Mouse (Mus musculus): ENCODE results near the gene Gsg1l.

The Gsg1l gene

DNA sequence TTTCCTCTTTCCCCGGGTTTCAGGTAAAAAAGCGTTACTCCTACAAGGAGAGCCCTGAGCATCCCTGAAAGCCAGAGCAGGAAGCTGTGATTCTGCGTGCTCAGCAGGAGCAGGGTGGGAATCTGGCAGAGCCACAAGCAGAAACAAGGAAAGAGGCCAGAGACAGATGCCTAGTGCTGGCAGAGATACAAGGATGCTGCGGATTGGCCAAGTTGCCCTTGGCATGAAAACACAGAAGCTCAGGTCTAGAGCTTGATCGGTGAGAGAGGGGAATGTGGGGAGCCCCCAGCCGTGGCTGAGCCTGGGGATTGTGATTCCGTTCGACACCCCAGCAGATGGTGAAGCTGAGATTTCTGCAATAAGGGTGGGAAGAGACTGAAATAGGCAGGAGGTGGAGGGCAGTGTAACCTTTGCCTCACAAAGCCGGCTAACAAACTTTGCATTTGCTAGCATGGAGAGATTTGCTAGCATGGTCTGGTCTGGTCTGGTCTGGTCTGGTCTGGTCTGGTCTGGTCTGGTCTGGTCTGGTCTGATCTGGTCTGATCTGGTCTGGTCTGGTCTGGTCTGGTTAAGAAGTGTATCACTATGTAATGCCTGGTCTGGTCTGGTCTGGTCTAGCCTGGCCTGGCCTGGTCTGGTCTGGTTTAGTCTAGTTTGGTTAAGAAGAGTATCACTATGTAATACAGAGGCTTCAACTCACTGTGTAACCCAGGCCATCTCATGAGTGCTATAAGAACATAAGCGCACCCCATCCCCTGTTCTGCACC is 50.4 kb downstream of the Gsg1l start:
- no peak for DNase-seq (ENCODE audit: low spot score)

DNA sequence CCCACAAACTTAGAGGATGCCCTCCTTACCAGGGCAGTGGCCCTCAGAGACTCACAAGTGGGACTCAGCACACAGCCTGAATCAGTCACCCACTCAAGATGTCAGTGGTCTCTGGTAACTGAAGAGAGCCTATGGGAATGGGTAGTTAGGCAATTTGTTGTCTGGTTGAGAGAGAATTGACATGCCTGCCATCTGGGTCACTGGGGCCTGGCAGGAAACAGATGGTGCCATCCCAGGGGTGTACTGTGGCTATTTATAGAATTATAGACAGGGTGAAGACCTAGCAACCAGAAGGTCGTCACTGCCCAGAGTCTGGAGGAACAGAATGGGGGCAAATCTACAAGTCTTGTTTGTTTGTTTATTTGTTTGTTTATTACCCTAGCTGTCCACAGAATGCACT is 54.8 kb downstream of the Gsg1l start:
- DNase-seq (ENCODE audit: low spot score): no peak

DNA sequence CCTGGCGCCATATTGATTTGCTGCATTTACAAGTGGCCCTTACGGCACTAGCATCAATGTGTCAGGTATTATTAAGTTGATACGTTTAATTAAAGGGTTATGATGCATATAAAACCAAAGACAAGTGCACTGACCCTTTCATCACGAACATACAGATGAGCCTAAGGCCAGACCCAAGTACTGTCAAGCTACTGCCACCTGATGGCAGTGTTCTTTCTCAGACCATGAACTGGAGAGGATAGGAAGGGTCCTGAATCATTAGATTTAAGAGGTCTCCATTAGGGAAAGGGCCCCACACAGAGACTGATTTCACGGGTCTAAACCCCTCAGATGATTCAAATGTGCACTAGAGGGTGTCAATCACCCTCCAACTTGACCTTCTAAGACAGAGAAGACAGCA is 55.6 kb downstream of the Gsg1l start:
- peak; percentile 56 for DNase-seq (ENCODE audit: low spot score)

- DNase-seq (ENCODE audit: low spot score): peak; percentile 25
Measured at GRCm38 (mm10) chr7:126019966-126020365, 62.2 kb downstream of the Gsg1l start.

- no peak for DNase-seq (ENCODE audit: low spot score)
Measured at GRCm38 (mm10) chr7:126019321-126019720, 62.9 kb downstream of the Gsg1l start.

- no peak for DNase-seq (ENCODE audit: low spot score)
Measured at GRCm38 (mm10) chr7:126017455-126017854, 64.8 kb downstream of the Gsg1l start.

DNA sequence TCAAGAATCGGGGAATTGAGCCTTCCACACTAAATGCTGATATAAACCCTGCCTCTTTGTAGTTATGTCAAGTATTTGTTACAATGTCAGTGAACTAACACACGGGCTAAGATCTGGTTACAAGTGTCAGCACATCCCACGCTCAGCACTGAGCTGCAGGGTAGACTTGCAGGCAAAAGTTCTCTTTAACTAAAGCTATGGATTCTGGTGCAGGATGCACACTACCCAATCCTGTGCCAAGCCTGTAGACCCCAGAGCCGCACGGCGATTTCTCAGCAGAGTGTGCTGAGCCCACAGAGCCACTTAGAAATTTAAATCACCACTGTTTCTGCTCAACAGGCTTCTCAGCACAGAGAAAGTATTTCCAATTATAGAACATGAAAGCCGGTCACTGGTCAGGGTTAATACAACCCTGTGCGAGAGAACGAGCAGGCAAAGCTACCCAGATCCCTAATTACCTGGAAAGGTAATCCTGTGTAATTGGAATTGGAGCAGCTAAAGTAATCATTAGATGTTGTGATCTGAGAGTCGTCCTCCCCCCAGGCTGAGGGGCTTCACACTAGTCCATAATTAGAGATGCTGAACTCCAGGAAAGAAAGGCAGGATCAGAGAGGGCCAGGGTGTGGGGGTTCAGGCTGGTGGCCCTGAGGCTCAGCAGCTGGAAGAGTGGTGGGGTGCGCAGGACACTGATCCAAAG is 69.7 kb downstream of the Gsg1l start:
- DNase-seq (ENCODE audit: low spot score): no peak

DNA sequence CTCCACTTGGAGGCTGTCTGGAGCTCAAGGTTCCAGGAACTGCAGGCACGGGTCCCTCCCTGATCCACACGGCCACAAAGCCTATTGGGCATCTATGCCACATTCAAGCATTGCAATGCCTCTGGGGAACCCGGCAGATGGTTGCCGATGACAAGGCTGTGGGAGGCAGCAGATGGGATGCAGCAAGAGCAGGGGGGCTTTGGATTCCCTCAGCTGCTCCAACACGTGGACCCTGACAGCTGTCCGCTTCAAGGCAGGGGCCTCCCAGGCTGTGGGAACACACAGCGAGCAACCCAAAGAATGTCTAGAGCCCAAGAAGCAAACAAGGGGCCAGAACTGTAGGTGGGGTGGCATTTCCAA is 73.4 kb downstream of the Gsg1l start:
- peak; percentile 39 for DNase-seq (ENCODE audit: low spot score)

DNA sequence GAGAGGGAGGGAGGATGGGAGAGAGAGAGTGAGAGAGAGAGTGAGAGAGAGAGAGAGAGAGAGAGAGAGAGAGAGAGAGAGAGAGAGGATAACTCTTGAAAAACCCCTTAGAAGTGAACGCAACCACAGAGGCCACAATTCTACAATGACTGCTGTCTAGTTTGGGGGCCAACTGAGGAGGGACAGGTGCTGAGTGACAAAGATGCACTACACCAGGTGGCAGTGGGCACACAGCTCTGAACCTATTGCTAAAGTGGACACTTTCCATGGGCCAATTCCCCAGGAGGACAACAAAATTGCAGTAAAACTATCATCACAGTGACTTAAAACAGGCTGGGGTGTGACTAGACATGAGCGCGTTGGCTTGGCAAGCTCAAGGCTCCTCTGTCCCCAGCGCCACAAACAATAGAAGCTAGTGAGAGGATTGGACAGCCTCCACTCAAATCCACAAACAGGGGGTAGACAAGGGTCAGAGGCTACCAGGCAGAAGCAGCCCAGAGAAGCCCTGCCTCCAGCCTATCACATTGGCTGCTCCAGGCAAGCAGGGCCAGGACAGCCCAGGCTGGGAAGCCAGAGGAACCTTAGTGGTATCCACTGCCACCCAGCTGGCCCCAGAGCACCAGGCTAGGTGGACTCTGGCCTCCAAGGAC is 73.9 kb downstream of the Gsg1l start:
- peak; percentile 36 for DNase-seq (ENCODE audit: low spot score)

DNA sequence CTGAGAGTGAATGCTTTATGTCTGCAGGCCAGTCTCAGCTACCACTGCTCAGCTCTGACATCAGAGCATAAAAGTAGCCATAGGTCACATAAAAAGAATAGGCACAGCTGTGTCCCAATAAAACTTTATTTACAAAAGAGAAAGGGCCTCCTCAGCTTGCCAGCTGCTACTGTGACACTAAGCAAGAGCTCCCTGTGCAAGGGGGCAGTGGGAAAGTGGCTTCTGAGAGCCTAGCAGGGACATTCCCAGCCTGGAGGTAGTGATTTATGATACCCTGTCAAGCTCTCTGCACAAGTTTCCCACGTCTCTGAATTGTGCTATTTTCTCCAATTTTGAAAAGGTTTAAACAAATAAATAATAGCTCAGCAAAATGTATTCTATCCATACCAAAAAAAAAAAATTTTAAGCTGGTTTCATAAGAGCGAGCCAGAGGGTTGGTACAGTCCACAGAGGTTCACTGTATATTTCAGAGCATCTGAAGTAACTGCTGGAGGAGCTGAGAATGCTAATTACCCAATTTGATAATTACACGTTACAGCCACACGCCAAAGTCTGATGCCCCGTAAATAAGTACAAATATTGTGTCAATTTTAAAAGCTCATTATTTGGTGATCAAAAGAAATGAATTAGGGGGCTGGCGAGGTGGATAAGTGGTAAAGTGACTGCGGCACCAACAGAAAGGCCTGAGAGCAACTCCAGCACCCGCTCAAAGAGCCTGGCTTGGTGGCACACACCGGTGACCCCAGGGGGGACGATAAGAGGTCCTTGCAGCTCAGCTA is 74.9 kb downstream of the Gsg1l start:
- peak; percentile 49 for DNase-seq (ENCODE audit: low spot score)

- no peak for DNase-seq (ENCODE audit: low spot score)
Measured at GRCm38 (mm10) chr7:126005274-126005673, 76.9 kb downstream of the Gsg1l start.

GRCm38 (mm10) chr7:126001683-126002082 is 80.5 kb downstream of the Gsg1l start:
- DNase-seq (ENCODE audit: low spot score): no peak

- no peak for DNase-seq (ENCODE audit: low spot score)
Measured at GRCm38 (mm10) chr7:125999921-126000320, 82.3 kb downstream of the Gsg1l start.

GRCm38 (mm10) chr7:125996151-125996550 is 86.1 kb downstream of the Gsg1l start:
- DNase-seq (ENCODE audit: low spot score): no peak

GRCm38 (mm10) chr7:125992356-125992891 is 89.8 kb downstream of the Gsg1l start:
- no peak for DNase-seq (ENCODE audit: low spot score)

- DNase-seq (ENCODE audit: low spot score): no peak
Measured at GRCm38 (mm10) chr7:125991846-125992245, 90.4 kb downstream of the Gsg1l start.

GRCm38 (mm10) chr7:125989969-125990368 is 92.2 kb downstream of the Gsg1l start:
- DNase-seq (ENCODE audit: low spot score): no peak

DNA sequence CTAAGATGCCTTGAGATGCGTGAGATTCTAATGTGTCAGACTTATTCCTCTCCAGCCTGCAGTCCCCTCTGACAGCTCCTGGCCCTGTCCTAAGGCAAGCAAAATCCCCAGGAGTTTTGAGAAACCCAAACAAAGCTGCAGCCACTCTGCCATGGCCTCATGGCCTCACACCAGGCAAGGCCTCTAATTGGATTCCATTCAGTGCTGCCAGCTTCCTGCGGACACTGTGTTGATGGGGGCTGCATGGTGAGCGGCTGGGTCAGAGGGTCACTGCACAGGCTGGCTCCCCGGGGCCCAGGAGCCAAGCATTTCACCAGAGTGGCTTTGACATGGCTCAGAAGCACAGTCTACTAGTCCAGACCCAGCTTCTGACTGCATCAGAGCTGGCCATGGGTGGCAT is 92.7 kb downstream of the Gsg1l start:
- DNase-seq (ENCODE audit: low spot score): peak; percentile 35

DNA sequence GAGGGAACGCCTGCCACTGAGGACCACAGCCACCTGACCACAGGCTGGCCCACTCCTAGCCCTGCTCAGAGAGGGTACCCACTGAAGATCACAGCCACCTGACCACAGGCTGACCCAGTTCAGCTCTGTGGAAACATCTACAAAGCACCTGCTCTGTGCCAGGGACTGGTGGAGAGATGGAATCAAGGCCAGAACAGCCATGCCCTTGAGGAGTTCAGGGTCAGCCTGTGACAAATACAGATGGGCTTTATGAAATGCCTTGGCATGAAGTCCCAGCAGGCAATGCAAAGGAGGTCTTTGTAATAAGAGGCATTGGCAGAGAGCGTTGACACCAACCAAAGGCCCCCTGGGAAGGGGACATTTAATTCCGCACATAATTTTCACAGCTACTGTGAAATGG is 93.9 kb downstream of the Gsg1l start:
- no peak for DNase-seq (ENCODE audit: low spot score)

GRCm38 (mm10) chr7:125987117-125987516 is 95.1 kb downstream of the Gsg1l start:
- no peak for DNase-seq (ENCODE audit: low spot score)

DNA sequence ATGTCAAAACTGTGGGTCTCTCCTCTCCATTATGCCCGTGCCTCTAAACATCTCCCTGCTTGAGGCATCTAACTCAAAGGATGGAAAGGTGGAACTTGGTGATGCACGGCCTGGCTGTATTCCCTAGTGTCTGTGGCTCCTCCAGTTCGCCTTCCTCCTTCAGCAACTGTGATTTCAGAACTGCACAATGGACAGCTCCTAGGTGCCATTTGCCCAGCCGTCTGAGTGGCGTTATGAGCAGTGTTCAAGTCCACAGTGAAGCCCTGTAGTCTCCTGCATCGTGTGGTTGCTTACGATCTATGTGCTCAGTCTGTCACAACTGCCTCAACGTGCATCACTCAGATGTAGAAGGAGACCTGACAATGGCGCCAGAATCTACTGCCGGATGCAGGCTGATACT is 96.6 kb downstream of the Gsg1l start:
- peak; percentile 74 for DNase-seq (ENCODE audit: low spot score)
